Mouse (Mus musculus) gastrocnemius, adult 8-10 months (tissue): ENCODE results near the gene Gna12. TPM values are rescaled to one million over a fixed set of nuclear protein-coding genes. Genes with fewer than 3 reads are reported as not detected.

Experiments used
- DNase-seq, 2 experiments: peaks; one replicate each; pipeline ENCODE4 v3.0.0; 2022; ENCODE audit warnings: low spot score in 2 of 2
- total RNA-seq, 4 experiments: library from RNA; stranded (reverse); gene quantifications; 2 replicates each; pipeline ENCODE4 v1.2.4; 2022

Gna12 gene
- total RNA-seq, 4 experiments from 2014 or later, result 21.4 to 30.8 (median 24.5) TPM

GRCm38 (mm10) chr5:140827896-140828295, 2.3 kb downstream of the Gna12 start:
- DNase-seq, result peak in 1 of 2 experiments; percentile 17

GRCm38 (mm10) chr5:140827413-140827812, 2.8 kb downstream of the Gna12 start:
- DNase-seq, result no peak

DNA sequence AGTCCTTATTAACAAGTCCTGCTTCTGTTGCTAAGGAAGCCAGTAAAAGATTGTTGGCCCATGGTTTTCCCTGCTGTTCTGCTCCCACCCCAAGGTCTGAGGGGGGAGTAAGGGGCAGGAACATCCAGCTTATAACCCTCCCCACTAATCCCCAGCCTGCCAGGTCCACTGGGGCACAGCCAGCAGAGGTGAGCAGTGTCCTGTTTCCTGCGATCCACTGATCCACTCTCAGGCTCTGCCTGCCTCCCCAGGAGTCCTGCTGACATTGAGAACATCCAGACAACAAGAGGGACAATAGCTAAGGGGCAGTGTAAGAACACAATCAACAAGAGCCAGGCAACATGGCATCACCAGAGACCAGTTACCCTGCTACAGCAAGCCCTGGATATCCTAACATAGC, 3.4 kb downstream of the Gna12 start:
- no peak for DNase-seq

- DNase-seq, result no peak
Measured at GRCm38 (mm10) chr5:140826118-140826517, 4.1 kb downstream of the Gna12 start.

DNA sequence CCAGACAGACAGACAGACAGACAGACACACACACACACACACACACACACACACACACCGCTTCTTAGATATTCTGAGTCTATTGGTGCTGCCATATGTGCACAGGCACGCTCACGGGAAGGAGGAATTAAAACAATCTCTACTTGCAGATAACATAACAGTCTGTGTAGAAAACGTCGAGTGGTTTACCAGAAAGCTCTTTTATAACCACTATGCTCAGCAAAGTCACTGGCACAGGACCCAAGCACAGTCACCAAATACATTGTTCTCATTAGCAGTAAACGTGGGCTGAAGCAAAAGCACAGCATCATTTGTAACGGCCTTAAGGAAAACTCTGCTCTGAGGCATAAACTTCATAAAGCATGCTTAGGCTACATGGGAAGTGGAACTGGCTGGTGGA, 6.1 kb downstream of the Gna12 start:
- DNase-seq, result no peak

GRCm38 (mm10) chr5:140823386-140823785, 6.8 kb downstream of the Gna12 start:
- DNase-seq, result no peak

- DNase-seq, result no peak
Measured at GRCm38 (mm10) chr5:140821951-140822350, 8.3 kb downstream of the Gna12 start.

DNA sequence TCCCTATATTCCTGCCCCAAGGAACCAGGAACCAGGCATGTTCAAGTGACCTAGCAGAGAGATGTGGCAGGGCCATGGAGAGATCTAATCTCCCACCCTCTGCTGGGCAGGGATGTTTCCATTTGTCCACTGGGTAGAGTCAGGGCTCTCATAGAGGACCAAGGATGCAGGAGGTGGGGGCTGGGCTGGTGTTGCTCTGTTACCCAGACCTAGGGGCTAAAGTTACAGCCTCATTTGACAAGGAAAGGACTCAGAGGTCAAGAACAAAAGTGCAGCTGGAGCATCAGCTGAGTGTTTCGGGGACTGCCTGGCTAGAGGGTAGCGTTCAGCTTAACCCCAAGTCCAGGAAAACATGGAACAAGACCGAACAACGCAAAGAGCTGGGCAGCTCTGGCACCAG, 9.7 kb downstream of the Gna12 start:
- no peak for DNase-seq

GRCm38 (mm10) chr5:140819594-140819993, 10.6 kb downstream of the Gna12 start:
- no peak for DNase-seq

GRCm38 (mm10) chr5:140818482-140819076, 11.7 kb downstream of the Gna12 start:
- no peak for DNase-seq

DNA sequence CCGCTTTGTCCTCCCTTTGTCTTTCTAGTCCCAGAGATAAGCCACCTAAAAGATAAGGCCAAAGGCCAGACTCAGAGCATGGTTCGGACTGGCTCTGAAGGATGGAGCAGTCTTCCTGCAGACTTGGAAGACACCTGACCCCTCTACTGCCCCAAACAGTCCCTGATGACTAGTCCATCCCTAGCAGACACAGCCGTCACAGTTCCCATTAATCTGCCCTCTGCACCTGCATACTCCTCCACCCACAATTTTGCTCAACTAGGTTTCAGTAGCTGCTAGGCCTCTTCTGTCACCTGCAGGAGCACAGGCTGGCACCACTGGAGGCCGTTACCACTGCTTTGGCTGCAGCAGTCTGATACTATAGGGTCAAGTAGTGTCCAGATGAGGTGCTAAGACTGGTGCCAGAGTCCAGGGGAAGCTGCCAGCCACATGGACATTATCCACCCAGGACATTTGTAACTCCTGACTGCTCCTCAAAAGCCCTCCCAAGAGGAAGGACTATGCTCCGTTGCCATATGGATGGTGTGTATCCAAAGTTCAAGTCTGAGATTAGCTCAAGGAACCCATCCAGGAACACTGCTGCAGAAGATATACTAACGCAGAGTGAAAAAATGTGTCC, 13.2 kb downstream of the Gna12 start:
- DNase-seq, result no peak

DNA sequence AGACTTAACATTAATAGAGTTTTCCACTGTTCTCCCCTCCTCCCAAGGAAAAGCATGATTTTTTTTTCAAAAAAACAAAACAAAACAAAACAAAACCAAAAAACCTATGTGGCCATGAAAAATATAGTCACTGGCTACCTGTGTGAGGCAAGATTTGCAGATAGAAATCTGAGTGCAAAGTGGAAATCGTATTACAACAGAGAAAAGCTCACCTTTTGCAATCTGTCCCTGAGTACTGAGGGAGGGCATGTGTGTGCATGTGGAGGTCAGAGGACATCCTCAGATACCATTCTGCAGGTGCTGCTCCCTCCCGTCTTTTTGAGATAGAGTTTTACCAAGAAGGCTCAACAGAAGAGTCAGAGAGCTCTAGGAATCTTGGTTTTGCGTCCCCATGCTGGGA, 14.2 kb downstream of the Gna12 start:
- no peak for DNase-seq

GRCm38 (mm10) chr5:140815059-140815728, 15.0 kb downstream of the Gna12 start:
- DNase-seq, result no peak

- DNase-seq, result no peak
Measured at GRCm38 (mm10) chr5:140814403-140814802, 15.8 kb downstream of the Gna12 start.

- DNase-seq, result no peak
Measured at GRCm38 (mm10) chr5:140812699-140813098, 17.5 kb downstream of the Gna12 start.

- DNase-seq, result no peak
Measured at GRCm38 (mm10) chr5:140812063-140812462, 18.2 kb downstream of the Gna12 start.

DNA sequence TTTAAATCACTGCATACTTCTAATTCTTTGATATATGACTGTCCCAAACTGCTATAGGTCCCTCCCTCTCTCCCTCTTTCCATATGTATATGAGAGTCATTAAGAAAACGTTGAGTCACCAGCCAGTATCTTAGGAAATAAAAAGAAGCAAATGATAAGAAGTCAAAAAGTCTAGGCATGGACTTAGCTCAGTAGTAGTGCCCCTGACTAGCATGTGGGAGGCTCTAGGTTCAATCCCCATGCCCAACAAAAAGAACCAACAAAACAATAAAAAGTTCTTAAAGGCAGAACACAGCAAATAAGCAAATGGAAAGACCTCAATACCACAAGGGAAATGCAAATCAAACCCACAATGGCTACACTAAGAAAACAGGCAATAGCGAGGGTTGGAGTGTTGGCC, 18.8 kb downstream of the Gna12 start:
- DNase-seq, result no peak

DNA sequence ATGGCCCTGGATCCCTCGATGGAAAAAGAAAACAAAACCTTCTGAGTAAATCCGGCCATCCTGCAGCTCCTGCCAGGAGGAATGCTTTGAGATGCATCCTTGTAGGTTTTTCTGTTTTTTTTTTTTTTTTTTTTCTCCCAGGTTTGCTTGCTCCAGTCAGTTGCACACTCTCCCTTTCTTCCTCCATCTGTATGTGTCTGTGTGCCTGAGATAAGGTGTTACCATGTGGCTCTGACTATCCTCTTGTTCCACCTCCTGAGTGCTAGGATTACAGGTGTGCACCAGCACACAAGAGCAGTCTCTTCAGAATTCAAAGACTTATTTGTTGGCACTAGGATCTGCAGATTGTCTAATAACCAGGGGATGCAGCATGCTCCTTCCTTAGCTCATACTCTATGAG, 23.3 kb downstream of the Gna12 start:
- no peak for DNase-seq

DNA sequence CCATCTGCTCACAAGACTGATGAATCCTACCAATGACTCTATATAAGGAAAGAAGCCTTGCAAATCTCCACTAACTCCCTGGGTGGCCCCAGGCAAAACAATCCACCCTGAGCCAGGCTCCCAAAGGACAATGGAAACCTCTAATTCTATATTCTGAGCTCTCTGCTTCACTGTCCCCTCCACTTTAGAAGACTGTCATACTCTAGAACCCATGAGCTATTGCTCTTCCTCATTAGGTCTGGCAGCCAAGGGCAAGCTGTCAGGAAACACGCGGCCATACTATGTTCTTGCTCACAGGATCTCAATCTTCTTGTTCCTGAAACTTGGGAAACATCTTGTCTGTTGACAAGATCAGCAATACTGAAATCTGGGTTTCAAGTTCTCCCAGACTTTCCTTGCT, 24.0 kb downstream of the Gna12 start:
- no peak for DNase-seq

DNA sequence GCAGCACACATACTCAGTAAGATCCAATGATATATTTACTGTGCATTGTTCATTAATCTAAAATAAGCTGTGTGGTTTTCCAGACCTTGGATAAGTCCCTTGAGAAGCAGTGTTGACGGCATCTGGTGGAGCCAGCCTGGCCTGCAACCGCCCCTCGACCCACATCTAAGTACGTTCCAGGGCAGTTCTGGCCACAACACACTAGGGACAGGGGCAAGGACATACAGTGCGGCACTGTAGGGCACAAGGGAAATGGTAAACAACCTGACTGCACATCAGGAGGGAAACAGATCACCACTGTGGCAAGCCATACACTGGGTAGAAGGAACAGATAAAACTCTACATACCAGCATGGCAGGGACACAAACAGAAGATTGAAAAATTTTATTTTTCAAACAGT, 28.4 kb downstream of the Gna12 start:
- DNase-seq, result no peak

DNA sequence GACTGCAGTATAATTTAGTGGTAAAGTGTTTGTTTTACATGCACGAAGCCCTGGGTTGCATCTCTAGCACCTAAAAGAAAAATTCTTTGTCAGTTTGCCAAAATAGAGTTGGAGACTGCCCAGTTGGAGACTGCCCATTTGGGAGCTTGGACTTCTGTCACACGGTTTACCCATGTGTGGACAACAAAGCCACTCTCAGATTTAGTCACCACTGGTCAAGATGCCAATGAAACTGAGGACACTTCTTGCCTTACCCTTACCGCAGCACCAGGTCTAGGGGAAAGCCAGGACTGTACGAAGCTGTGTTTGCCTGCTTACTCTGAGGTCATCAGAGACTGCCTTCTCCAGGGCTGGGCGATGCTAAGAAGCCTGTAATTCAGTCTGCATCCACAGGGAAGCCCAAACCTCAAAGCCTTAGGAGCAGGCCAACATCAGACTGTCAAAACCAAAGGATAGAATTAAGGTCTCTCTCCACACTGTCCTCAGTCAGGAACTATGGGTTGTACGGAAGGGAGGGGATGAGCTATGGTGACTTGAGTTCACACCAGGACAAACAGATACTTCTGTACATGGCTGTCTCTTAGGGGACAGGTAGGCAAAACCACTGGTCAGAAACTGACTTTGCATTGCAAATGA, 29.8 kb downstream of the Gna12 start:
- DNase-seq, result no peak

DNA sequence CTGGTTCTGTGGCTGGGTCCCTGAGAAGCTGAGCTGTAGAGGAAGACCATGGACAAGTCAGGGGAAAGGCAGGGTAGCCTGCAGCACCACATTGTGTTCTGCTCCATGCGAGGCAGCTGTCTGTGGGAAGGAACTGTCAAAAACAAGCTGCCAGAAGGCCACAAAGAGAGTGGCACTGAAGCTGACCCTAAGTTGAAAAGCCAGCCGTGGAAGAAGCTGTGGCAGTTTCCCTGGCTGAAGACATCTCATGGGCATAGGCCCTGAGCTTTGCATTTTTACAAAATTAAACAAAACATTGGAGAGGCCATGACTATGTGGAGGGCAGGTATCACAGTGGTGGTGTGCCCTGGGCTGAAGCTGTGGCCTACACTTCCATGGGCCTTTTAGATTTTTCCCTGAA, 31.0 kb downstream of the Gna12 start:
- no peak for DNase-seq

DNA sequence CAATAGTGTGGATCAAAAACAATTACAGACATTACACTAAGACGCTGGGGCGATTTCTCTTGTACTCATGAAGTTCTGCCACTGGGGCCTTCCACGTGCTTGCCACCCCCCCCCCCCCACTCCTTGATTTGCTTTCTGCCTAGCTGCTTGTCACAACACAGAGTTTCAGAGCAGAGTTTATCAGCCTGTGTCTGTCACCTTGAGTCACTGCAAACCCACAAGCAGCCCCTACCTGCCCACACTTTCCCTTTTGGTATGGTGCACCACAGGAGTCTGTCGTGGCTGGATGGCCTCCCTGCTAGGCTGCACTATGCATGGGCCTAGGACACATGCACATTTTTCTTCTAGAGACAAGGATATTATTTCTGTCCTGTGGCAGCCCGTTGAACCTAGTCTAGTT, 31.5 kb downstream of the Gna12 start:
- no peak for DNase-seq
